Mouse (Mus musculus) bone marrow macrophage, adult 2 months (primary cell): Measurements from ENCODE around the gene Bet1l. TPM values are rescaled to one million over a fixed set of nuclear protein-coding genes. Genes with fewer than 3 reads are reported as not detected.

Experiments used
- H3K27ac ChIP-seq: 2 replicates; pipeline ENCODE4 v1.5.1; 2012; ENCODE audit warnings: low read depth, low read length; ENCODE audit not compliant: insufficient read depth
- H3K4me1 ChIP-seq: 2 replicates; pipeline ENCODE4 v1.6.1; 2012; ENCODE audit warnings: low read length; ENCODE audit not compliant: control insufficient read depth, insufficient read depth
- H3K4me3 ChIP-seq: 2 replicates; pipeline ENCODE4 v1.5.1; 2012; ENCODE audit warnings: mild to moderate bottlenecking, low read length, moderate library complexity; ENCODE audit not compliant: insufficient read depth
- CTCF ChIP-seq: IDR thresholded peaks from 2 replicates; pipeline ENCODE4 v1.5.1; 2012; ENCODE audit warnings: low read depth, mild to moderate bottlenecking, low read length, moderate library complexity
- POLR2A ChIP-seq: IDR thresholded peaks from 2 replicates; pipeline ENCODE4 v1.6.1; 2012; ENCODE audit warnings: mild to moderate bottlenecking, low read depth, low read length, borderline replicate concordance
- polyA plus RNA-seq: library from polyadenylated mRNA; stranded (reverse); fragments of >200 nt; gene quantifications from 2 replicates; pipeline ENCODE4 v1.2.4, GENCODE M21; 2012; ENCODE audit not compliant: missing spikeins, insufficient read depth, insufficient read length

Gene Bet1l
- 21.1 and 29.7 TPM in 2 replicates for polyA plus RNA-seq

DNA sequence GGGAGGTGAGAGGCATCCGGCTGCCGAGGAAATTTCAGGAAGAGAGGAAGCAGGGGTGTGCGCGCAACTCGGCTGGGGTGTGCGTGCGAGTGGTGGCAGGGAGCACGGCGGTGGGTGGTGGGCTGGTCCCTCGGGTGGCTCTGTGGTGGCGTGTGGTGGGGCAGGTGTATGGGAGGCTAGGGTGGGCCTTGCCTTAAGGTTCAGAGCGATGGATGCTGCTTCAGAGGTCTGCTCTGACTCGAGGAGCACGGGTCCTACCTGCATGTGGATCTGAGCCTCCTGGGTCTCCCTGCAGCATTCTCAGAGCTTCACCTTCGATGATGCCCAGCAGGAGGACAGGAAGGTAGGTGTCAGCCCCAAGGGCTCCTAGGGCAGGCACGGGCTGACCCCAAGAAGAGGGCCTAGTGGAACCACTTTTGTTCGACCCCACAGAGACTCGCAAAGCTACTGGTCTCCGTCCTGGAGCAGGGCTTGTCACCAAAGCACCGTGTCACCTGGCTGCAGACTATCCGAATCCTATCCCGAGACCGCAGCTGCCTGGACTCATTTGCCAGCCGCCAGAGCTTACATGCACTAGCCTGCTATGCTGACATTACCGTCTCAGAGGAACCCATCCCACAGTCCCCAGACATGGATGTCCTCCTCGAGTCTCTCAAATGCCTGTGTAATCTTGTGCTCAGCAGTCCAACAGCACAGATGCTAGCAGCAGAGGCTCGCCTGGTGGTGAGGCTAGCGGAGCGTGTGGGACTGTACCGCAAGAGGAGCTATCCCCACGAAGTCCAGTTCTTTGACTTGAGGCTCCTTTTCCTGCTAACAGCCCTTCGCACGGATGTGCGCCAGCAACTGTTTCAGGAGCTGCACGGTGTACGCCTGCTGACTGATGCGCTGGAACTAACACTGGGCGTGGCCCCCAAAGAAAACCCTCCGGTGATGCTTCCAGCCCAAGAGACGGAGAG, at the start of gene Bet1l:
Bet1l (minus strand) TSS at position 28 of the 956 bp plus-strand sequence.
- H3K4me1 ChIP-seq = peaks cover 12% of the 10 kb centered on the region; the same call in 1 of the 2 replicates
- peak within 1 kb of the TSS; percentile 83 for H3K27ac ChIP-seq
- TF ChIP-seq CTCF (no peak), POLR2A (no peak)
- peak within 1 kb of the TSS; percentile 86 for H3K4me3 ChIP-seq

DNA sequence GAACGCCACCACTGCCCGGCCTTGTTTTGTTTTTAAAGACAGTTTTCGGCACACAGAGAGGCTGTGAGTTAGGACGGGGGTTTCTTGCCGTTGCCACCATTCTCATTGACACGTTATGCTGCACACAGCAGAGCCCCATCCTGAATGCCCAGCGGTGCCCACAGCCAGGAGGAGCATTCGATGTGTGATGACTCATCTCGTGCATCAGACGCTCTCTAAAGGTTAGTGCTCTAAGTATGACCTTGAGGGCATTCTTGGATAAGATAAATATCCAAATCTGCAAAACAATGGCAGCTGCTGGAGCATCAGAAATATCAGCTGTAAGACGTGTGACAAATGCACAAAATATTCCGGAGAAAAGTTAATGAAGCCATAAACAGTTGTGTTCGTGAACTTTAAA, 49.8 kb upstream of the Bet1l start:
- Histone ChIP-seq H3K27ac (no peak overlapping the region), H3K4me3 (no peak overlapping the region), H3K4me1 (peaks cover 3% of the 10 kb centered on the region; the same call in 1 of the 2 replicates)
- TF ChIP-seq POLR2A (no peak), CTCF (no peak)

DNA sequence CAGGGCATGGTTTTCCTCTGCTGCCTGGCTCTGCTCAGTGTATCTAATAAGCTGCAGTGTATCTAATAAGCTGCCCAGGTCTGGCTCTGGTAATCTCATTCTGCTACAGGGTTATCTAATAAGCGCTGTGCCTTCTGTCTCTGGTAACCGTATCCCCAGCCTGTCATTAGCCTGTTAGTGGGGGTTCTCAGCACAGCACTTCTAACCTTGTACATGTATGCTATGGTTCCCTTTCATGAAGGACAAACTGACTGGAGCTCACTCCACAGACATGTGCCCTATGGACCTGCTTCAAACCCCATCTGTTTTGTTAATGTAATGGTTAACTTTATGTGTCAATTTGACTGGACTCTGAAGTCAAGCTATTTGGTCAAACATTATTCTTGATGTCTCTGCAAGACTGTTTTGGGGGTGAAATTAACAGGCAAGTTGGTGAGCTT, 48.3 kb upstream of the Bet1l start:
- TF ChIP-seq CTCF = no peak
- no peak for TF ChIP-seq POLR2A
- H3K4me1 ChIP-seq = peaks cover 3% of the 10 kb centered on the region; the same call in 1 of the 2 replicates
- H3K27ac ChIP-seq = no peak overlapping the region
- H3K4me3 ChIP-seq = no peak overlapping the region

DNA sequence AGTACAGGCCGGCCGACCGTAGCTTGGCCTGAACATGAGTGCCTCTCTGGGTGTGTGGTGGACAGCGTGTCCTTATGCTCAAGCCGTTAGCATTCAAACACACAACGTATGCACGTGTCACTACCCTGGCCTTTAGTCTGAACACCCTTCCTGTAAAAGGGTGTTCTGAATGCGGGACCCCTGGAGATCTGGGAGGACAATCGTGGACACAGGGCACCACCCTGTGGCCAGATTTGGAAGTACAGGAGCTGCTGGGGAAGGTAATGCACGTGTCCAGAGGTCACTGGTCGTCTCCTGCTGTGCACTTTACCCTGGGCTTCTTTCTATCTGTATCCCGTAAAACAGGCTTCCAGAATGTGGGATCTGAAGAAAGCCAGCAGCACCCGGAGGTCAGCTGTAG, 45.8 kb upstream of the Bet1l start:
- TF ChIP-seq CTCF (peak; percentile 98), POLR2A (no peak)
- Histone ChIP-seq H3K4me3 (no peak overlapping the region), H3K27ac (no peak overlapping the region), H3K4me1 (no peaks in the 10 kb centered on the region)

DNA sequence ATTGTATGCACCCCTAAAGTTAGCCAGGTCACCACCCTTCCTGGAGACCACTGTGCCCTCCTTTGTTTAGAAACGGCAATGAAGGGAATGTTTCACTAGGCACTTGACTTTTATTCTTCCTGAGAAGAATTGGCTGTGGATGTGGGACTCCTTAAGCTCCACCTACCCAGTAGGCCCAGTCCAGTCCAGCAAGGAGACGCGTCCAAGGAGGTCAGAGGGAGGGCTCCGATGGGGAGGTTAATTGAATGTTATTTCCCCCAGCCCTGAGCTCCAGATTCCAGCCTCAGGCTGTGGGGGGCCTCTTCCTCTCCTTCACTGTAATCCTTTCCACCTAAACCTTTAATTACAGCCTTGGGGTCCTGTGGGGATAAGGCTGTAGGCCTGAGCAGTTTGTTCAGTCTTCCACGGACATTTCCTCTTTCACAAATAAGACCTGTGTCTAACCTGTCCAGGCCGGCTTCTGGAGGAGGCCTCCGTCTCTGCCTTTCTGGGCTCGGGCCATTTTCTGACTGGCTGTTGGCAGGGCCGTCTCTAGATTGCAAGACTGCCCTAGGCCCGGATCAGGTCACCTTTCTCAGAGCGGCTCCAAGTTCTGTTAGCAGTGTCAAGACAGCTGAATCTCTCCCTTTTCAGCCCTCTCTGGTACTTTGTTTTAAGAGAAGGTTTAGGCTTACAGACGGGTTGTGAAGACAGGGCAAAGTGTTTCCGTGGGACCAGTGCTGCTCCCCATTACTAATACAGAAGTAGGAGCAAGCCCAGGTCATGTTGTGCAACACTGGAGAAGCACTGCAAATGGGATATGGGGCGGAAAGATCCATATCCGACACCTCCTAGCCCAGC, 44.9 kb upstream of the Bet1l start:
- H3K4me1 ChIP-seq = no peaks in the 10 kb centered on the region
- TF ChIP-seq POLR2A = no peak
- no peak for TF ChIP-seq CTCF
- H3K27ac ChIP-seq = no peak overlapping the region
- no peak overlapping the region for H3K4me3 ChIP-seq

DNA sequence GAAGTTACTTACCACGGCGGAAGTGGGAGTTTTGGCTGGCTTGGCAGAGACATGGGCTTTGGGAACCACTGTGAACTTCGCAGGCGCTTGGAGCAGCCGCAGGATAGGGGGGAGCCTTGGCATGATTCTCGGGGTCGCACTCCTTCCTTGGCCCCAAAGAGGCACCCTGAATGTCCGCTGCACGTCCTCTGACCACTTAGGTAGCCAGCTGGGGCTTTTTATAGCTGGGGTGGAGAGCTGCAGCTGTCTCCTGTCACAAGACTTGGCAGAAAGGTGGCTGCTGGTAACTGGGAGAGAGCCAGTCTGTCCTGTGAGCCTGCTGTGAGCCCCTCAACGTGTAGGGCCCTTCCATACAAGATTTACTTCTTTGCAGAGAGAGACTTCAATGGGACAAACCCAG, 42.8 kb upstream of the Bet1l start, which contains the start of gene Cox8b:
Cox8b (minus strand) TSS at position 227 of the 400 bp plus-strand sequence.
- TF ChIP-seq CTCF (no peak), POLR2A (no peak)
- H3K4me1 ChIP-seq = no peaks in the 10 kb centered on the region
- no peak within 1 kb of the TSS for H3K4me3 ChIP-seq
- H3K27ac ChIP-seq = no peak within 1 kb of the TSS

DNA sequence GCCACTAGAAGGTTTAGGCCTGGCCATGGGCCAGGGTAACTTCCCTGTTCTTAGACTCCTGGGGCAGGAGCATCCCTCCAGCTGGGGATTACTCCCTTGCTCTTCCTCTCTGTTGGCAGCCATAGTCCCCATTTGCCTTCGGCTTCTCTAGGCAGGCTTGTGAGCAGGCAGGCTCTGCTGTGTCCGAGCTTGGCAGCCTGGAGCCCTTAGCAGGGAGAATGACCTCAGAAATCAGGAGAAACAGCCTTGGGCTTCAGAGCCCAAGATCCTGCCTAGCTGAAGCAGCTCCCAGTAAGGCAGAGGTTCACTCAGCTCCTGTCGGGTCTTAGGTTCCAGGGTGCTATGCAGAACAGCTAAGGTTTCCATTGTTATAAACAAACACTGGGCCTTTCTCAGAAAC, 41.7 kb upstream of the Bet1l start:
- Histone ChIP-seq H3K27ac (no peak overlapping the region), H3K4me1 (no peaks in the 10 kb centered on the region), H3K4me3 (no peak overlapping the region)
- TF ChIP-seq POLR2A (no peak), CTCF (no peak)

DNA sequence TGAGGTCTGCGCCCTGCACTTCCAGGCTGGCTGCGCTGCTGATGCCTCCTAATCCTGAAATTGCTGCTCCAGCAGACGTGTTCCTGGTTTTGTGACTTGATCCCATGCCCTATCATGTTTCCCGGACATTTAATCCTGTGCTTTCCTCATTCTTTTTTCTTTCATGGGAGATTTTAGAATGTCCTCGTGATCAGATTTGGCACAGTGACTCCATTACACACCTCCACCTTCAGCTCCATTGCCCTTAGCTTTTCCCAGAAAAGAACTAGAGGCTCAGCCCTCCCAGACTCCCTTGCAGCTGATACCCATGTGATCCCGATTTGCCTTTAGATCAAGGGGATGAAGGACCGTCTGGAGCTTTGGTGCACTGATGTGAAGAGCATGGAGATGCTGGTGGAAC, 40.5 kb upstream of the Bet1l start:
- H3K4me3 ChIP-seq = no peak overlapping the region
- no peak for TF ChIP-seq POLR2A
- no peak for TF ChIP-seq CTCF
- no peak overlapping the region for H3K27ac ChIP-seq
- no peaks in the 10 kb centered on the region for H3K4me1 ChIP-seq

DNA sequence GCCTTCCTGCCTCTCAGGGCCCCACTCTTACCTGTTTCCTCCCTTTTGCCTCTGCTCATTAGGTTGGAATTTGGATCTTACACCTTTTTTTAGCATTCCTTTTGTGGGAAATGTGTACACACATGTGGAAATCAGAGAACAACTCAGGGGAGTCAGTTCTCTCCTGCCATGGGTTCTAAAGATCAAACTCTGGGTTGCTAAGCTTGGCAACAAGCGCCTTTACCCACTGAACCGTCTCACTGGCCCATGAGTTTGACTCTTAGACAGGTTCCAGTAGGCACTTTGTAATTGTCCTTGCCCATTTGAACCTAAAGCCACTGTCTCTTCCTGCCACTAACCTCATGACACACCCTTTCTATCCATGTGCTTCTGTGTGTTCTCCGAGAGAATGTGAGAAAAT, 37.2 kb upstream of the Bet1l start:
- TF ChIP-seq POLR2A (no peak), CTCF (no peak)
- Histone ChIP-seq H3K4me1 (no peaks in the 10 kb centered on the region), H3K27ac (no peak overlapping the region), H3K4me3 (no peak overlapping the region)
